Mouse (Mus musculus): ENCODE results near the gene Tmcc1.

DNA sequence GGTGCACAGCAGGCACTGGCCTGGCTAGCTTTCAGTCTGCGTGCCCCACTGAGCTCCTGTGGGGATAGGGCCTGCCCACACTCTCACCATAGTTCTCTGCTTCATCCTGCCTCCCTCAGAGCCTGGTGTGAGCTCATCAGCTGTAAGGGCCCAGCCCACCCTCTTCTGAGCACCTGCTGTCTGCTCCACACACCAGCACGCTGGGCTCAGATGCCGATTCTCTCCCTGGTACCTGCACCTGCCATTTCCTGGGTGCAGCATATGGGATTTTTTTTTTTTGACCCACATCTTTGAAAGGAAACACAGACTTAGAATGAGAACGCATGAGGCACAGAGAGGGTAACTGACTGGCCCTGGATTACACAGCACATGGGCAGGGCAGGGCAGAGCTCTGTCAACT, 203.7 kb downstream of the Tmcc1 start:
- no peak for TF ChIP-seq E2F4 (IDR thresholded peaks at IDR 0.05; ENCODE audit: insufficient read depth)
- TF ChIP-seq POLR2A (IDR thresholded peaks at IDR 0.05; ENCODE audit: insufficient read length, low read depth) = no peak
- TF ChIP-seq USF1 (IDR thresholded peaks at IDR 0.05; ENCODE audit: low read depth) = no peak
- peak; percentile 30 for TF ChIP-seq TCF3 (IDR thresholded peaks at IDR 0.05; ENCODE audit: insufficient read length, low read depth)
- TF ChIP-seq CEBPB (IDR thresholded peaks at IDR 0.05; ENCODE audit: insufficient read depth, poor library complexity, severe bottlenecking) = no peak
- TF ChIP-seq MAX (IDR thresholded peaks at IDR 0.05; ENCODE audit: low read depth) = no peak
- TF ChIP-seq MYOG (IDR thresholded peaks at IDR 0.05; ENCODE audit: control insufficient read depth in 1 of 3, insufficient read depth in 1 of 3, insufficient read length in 2 of 3, low read depth in 2 of 3) = peak in 2 of 3 experiments; percentile 67 to 87
- no peak for TF ChIP-seq REST (IDR thresholded peaks at IDR 0.05; ENCODE audit: insufficient read depth, insufficient read length)
- no peak for TF ChIP-seq TCF12 (IDR thresholded peaks at IDR 0.05; ENCODE audit: insufficient read depth, poor library complexity, severe bottlenecking)
- no peak for TF ChIP-seq SRF (IDR thresholded peaks at IDR 0.05; ENCODE audit: control insufficient read depth, insufficient read length, low read depth)
- TF ChIP-seq POLR2AphosphoS2 (IDR thresholded peaks at IDR 0.05; ENCODE audit: insufficient read length, low read depth) = no peak
- peak in 2 of 3 experiments; percentile 86 to 94 for TF ChIP-seq MYOD1 (IDR thresholded peaks at IDR 0.05; ENCODE audit: control insufficient read depth in 1 of 3, insufficient read length in 2 of 3, low read depth in 2 of 3)
